Mouse (Mus musculus): Measurements from ENCODE around the gene Pcnx3. TPM values are rescaled to one million over a fixed set of nuclear protein-coding genes. Genes with fewer than 3 reads are reported as not detected.

The Pcnx3 gene
- polyA plus RNA-seq (2012; fragmentation: generic; extraction: Trizol): 28.0 TPM
- long read RNA-seq, experiment 1, partial matches to known transcripts: 5 of 5 reads
- long read RNA-seq, experiment 1, other reads (novel, unspliced or antisense): 0 of 5 reads
- long read RNA-seq, experiment 2, full-length matches to known transcripts: 3 of 16 reads
- long read RNA-seq, experiment 2, partial matches to known transcripts: 10 of 16 reads
- long read RNA-seq, experiment 2, other reads (novel, unspliced or antisense): 3 of 16 reads

GRCm38 (mm10) chr19:5688200-5689087, at the start of gene Pcnx3, which contains the start of gene Map3k11:
Gene Pcnx3 (minus strand): TSS chr19:5688908.
Gene Map3k11 (plus strand): TSS chr19:5688742.
- Histone ChIP-seq H3ac (ENCODE audit: control insufficient read depth, insufficient read length, low read depth) (peak within 1 kb of the TSS; percentile 92), H3K36me3 (ENCODE audit: control insufficient read depth, insufficient read depth) (peaks cover 27% of the 10 kb centered on the region), H3K4me3 (ENCODE audit: insufficient read depth, poor library complexity, severe bottlenecking) (peak within 1 kb of the TSS; percentile 89), H3K79me3 (ENCODE audit: low read depth) (peaks cover 41% of the 10 kb centered on the region), H3K27me3 (ENCODE audit: control insufficient read depth, insufficient read depth, insufficient read length) (no peaks in the 10 kb centered on the region), H3K79me2 (ENCODE audit: control insufficient read depth, insufficient read depth) (peaks cover 53% of the 10 kb centered on the region)
- TF ChIP-seq FOSL1 (IDR thresholded peaks at IDR 0.05; ENCODE audit: insufficient read depth, low read length, poor library complexity, severe bottlenecking) (no peak), CTCF (IDR thresholded peaks at IDR 0.05; ENCODE audit: control insufficient read depth, insufficient read depth, insufficient read length) (no peak), MAX (IDR thresholded peaks at IDR 0.05) (no peak), CEBPB (IDR thresholded peaks at IDR 0.05; ENCODE audit: low read depth) (no peak), MYOD1 (IDR thresholded peaks at IDR 0.05; ENCODE audit: control insufficient read depth, insufficient read length, low read depth) (no peak), USF1 (IDR thresholded peaks at IDR 0.05; ENCODE audit: low read depth) (no peak), MYOG (IDR thresholded peaks at IDR 0.05; ENCODE audit: control insufficient read depth, extremely low read depth, insufficient read length) (no peak)

GRCm38 (mm10) chr19:5734325-5734724, 45.6 kb upstream of the Pcnx3 start:
- Histone ChIP-seq H3K79me3 (ENCODE audit: low read depth) (peaks cover 10% of the 10 kb centered on the region), H3K79me2 (ENCODE audit: control insufficient read depth, insufficient read depth) (peaks cover 23% of the 10 kb centered on the region), H3K36me3 (ENCODE audit: control insufficient read depth, insufficient read depth) (peaks cover 10% of the 10 kb centered on the region), H3ac (ENCODE audit: control insufficient read depth, insufficient read length, low read depth) (no peak overlapping the region), H3K27me3 (ENCODE audit: control insufficient read depth, insufficient read depth, insufficient read length) (peaks cover 16% of the 10 kb centered on the region), H3K4me3 (ENCODE audit: insufficient read depth, poor library complexity, severe bottlenecking) (no peak overlapping the region)
- TF ChIP-seq CTCF (IDR thresholded peaks at IDR 0.05; ENCODE audit: control insufficient read depth, insufficient read depth, insufficient read length): no peak
- no peak for TF ChIP-seq MYOG (IDR thresholded peaks at IDR 0.05; ENCODE audit: control insufficient read depth, extremely low read depth, insufficient read length)
- TF ChIP-seq MAX (IDR thresholded peaks at IDR 0.05): no peak

- Histone ChIP-seq H3K79me3 (ENCODE audit: low read depth) (peaks cover 25% of the 10 kb centered on the region), H3K27me3 (ENCODE audit: control insufficient read depth, insufficient read depth, insufficient read length) (peaks cover 6% of the 10 kb centered on the region), H3ac (ENCODE audit: control insufficient read depth, insufficient read length, low read depth) (peak overlapping the region; percentile 60), H3K4me3 (ENCODE audit: insufficient read depth, poor library complexity, severe bottlenecking) (peak overlapping the region; percentile 92), H3K79me2 (ENCODE audit: control insufficient read depth, insufficient read depth) (peaks cover 52% of the 10 kb centered on the region), H3K36me3 (ENCODE audit: control insufficient read depth, insufficient read depth) (peaks cover 10% of the 10 kb centered on the region)
- peak; percentile 73 for TF ChIP-seq USF1 (IDR thresholded peaks at IDR 0.05; ENCODE audit: low read depth)
- no peak for TF ChIP-seq MYOD1 (IDR thresholded peaks at IDR 0.05; ENCODE audit: control insufficient read depth, insufficient read length, low read depth)
These were observed 42.7 kb upstream of the Pcnx3 start for GRCm38 (mm10) chr19:5731264-5731978.

GRCm38 (mm10) chr19:5730314-5731186, 41.8 kb upstream of the Pcnx3 start:
- peak overlapping the region; percentile 92 for H3K4me3 ChIP-seq (ENCODE audit: insufficient read depth, poor library complexity, severe bottlenecking)
- H3K79me3 ChIP-seq (ENCODE audit: low read depth): peaks cover 30% of the 10 kb centered on the region
- peaks cover 10% of the 10 kb centered on the region for H3K36me3 ChIP-seq (ENCODE audit: control insufficient read depth, insufficient read depth)
- H3K79me2 ChIP-seq (ENCODE audit: control insufficient read depth, insufficient read depth): peaks cover 61% of the 10 kb centered on the region
- no peak for TF ChIP-seq CTCF (IDR thresholded peaks at IDR 0.05; ENCODE audit: control insufficient read depth, insufficient read depth, insufficient read length)
- no peak for TF ChIP-seq MYOD1 (IDR thresholded peaks at IDR 0.05; ENCODE audit: control insufficient read depth, insufficient read length, low read depth)
- TF ChIP-seq MAX (IDR thresholded peaks at IDR 0.05): no peak
- no peak for TF ChIP-seq FOSL1 (IDR thresholded peaks at IDR 0.05; ENCODE audit: insufficient read depth, low read length, poor library complexity, severe bottlenecking)
- TF ChIP-seq MYOG (IDR thresholded peaks at IDR 0.05; ENCODE audit: control insufficient read depth, extremely low read depth, insufficient read length): no peak
- TF ChIP-seq USF1 (IDR thresholded peaks at IDR 0.05; ENCODE audit: low read depth): no peak
- no peak for TF ChIP-seq CEBPB (IDR thresholded peaks at IDR 0.05; ENCODE audit: low read depth)
- peaks cover 2% of the 10 kb centered on the region for H3K27me3 ChIP-seq (ENCODE audit: control insufficient read depth, insufficient read depth, insufficient read length)
- peak overlapping the region; percentile 60 for H3ac ChIP-seq (ENCODE audit: control insufficient read depth, insufficient read length, low read depth)

DNA sequence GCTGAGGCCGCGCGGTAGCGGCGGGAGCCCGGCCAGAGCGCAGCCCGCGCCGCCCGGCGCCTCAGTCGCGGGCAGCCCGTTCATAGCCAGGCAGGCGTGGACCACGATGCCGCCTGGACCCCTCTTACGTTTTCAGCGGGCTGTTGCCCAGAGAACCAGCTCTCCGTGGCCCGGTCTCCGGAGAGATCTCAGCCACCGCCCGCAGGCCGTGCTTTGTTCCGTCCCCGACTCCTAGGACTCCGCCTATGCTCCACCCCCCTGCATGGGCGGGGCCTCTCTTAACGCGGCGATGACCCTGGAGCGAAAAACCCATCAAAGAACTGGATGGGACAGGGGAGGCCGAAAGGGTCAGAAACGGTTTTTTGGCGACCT, 40.7 kb upstream of the Pcnx3 start, which contains the start of gene Fam89b:
Gene Fam89b, minus strand, starts transcription at position 210 of the 372 bp plus-strand sequence.
- H3K79me3 ChIP-seq (ENCODE audit: low read depth): peaks cover 33% of the 10 kb centered on the region
- H3K79me2 ChIP-seq (ENCODE audit: control insufficient read depth, insufficient read depth): peaks cover 65% of the 10 kb centered on the region
- TF ChIP-seq MYOG (IDR thresholded peaks at IDR 0.05; ENCODE audit: control insufficient read depth, extremely low read depth, insufficient read length) (no peak), MAX (IDR thresholded peaks at IDR 0.05) (no peak), CEBPB (IDR thresholded peaks at IDR 0.05; ENCODE audit: low read depth) (no peak), MYOD1 (IDR thresholded peaks at IDR 0.05; ENCODE audit: control insufficient read depth, insufficient read length, low read depth) (no peak), CTCF (IDR thresholded peaks at IDR 0.05; ENCODE audit: control insufficient read depth, insufficient read depth, insufficient read length) (no peak), USF1 (IDR thresholded peaks at IDR 0.05; ENCODE audit: low read depth) (no peak), FOSL1 (IDR thresholded peaks at IDR 0.05; ENCODE audit: insufficient read depth, low read length, poor library complexity, severe bottlenecking) (no peak)
- H3K4me3 ChIP-seq (ENCODE audit: insufficient read depth, poor library complexity, severe bottlenecking): peak within 1 kb of the TSS; percentile 85
- H3K36me3 ChIP-seq (ENCODE audit: control insufficient read depth, insufficient read depth): peaks cover 10% of the 10 kb centered on the region
- peak within 1 kb of the TSS; percentile 99 for H3ac ChIP-seq (ENCODE audit: control insufficient read depth, insufficient read length, low read depth)
- H3K27me3 ChIP-seq (ENCODE audit: control insufficient read depth, insufficient read depth, insufficient read length): no peaks in the 10 kb centered on the region
